Mouse (Mus musculus): ENCODE measurements at regions not wholly inside any gene's neighbourhood (a gene's known extent, or its start where the extent isn't known, plus 50 kb on each side); places are given as distances from the start of the nearest gene placed in this dataset.
"Not testable (repeated sequence)": the region's sequence is repeated elsewhere in the genome, so short reads cannot be mapped to it uniquely, and the experiment has no call there.

- 59% methylated on average over 5 of the region's 5 CpGs for WGBS
- ATAC-seq; H3K4me3 ChIP-seq (replicated peaks): not testable (repeated sequence)
Measured at GRCm38 (mm10) chr12:117327086-117327485, 189.2 kb upstream of the Rapgef5 start.

GRCm38 (mm10) chr12:117330418-117330817, 185.9 kb upstream of the Rapgef5 start:
- Histone ChIP-seq H3K4me1 (replicated peaks) (no peaks in the 10 kb centered on the region), H3K9ac (no peak overlapping the region), H3K27me3 (replicated peaks) (no peaks in the 10 kb centered on the region), H3K9me3 (no peaks in the 10 kb centered on the region), H3K27ac (no peak overlapping the region), H3K4me2 (replicated peaks) (no peak overlapping the region), H3K4me3 (replicated peaks) (no peak overlapping the region), H3K36me3 (no peaks in the 10 kb centered on the region)
- no peak for ATAC-seq

More at GRCm38 (mm10) chr12:117327086-117327485, 189.2 kb upstream of the Rapgef5 start:
- H3K4me2 ChIP-seq (replicated peaks); H3K36me3 ChIP-seq; H3K9me3 ChIP-seq; H3K27ac ChIP-seq; H3K27me3 ChIP-seq (replicated peaks); H3K4me1 ChIP-seq (replicated peaks); H3K9ac ChIP-seq: not testable (repeated sequence)

GRCm38 (mm10) chr12:117336856-117337255, 179.4 kb upstream of the Rapgef5 start:
- Histone ChIP-seq H3K4me2 (replicated peaks) (no peak overlapping the region), H3K27me3 (replicated peaks) (no peaks in the 10 kb centered on the region), H3K4me1 (replicated peaks) (no peaks in the 10 kb centered on the region), H3K4me3 (replicated peaks) (no peak overlapping the region), H3K36me3 (no peaks in the 10 kb centered on the region), H3K9me3 (no peaks in the 10 kb centered on the region), H3K27ac (no peak overlapping the region), H3K9ac (no peak overlapping the region)
- ATAC-seq = no peak
- 49% methylated on average over 4 of the region's 4 CpGs for WGBS

- H3K9ac ChIP-seq = no peak overlapping the region
- WGBS = 44% methylated on average over 6 of the region's 6 CpGs
- no peak overlapping the region for H3K27ac ChIP-seq
- no peaks in the 10 kb centered on the region for H3K4me1 ChIP-seq (replicated peaks)
- no peaks in the 10 kb centered on the region for H3K36me3 ChIP-seq
- H3K4me3 ChIP-seq (replicated peaks) = no peak overlapping the region
- no peak for ATAC-seq
- no peaks in the 10 kb centered on the region for H3K9me3 ChIP-seq
- no peaks in the 10 kb centered on the region for H3K27me3 ChIP-seq (replicated peaks)
- H3K4me2 ChIP-seq (replicated peaks) = no peak overlapping the region
Measured at GRCm38 (mm10) chr12:117342321-117342720, 174.0 kb upstream of the Rapgef5 start.

- H3K27me3 ChIP-seq (replicated peaks) = no peaks in the 10 kb centered on the region
- 88% methylated on average over 3 of the region's 3 CpGs for WGBS
- H3K9me3 ChIP-seq = no peaks in the 10 kb centered on the region
- no peak for ATAC-seq
- H3K4me2 ChIP-seq (replicated peaks) = no peak overlapping the region
- H3K4me1 ChIP-seq (replicated peaks) = no peaks in the 10 kb centered on the region
- H3K27ac ChIP-seq = no peak overlapping the region
- no peak overlapping the region for H3K9ac ChIP-seq
- H3K36me3 ChIP-seq = no peaks in the 10 kb centered on the region
- H3K4me3 ChIP-seq (replicated peaks) = no peak overlapping the region
Measured at GRCm38 (mm10) chr12:117343121-117343520, 173.2 kb upstream of the Rapgef5 start.

GRCm38 (mm10) chr12:117343605-117344004, 172.7 kb upstream of the Rapgef5 start:
- H3K9ac ChIP-seq; H3K36me3 ChIP-seq; H3K27ac ChIP-seq; H3K4me2 ChIP-seq (replicated peaks); H3K9me3 ChIP-seq; ATAC-seq; H3K27me3 ChIP-seq (replicated peaks); H3K4me3 ChIP-seq (replicated peaks); H3K4me1 ChIP-seq (replicated peaks): not testable (repeated sequence)
- WGBS = 85% methylated on average over 5 of the region's 5 CpGs

- Histone ChIP-seq H3K4me1 (replicated peaks) (no peaks in the 10 kb centered on the region), H3K27me3 (replicated peaks) (no peaks in the 10 kb centered on the region), H3K27ac (no peak overlapping the region), H3K4me3 (replicated peaks) (no peak overlapping the region), H3K36me3 (no peaks in the 10 kb centered on the region), H3K4me2 (replicated peaks) (no peak overlapping the region), H3K9me3 (no peaks in the 10 kb centered on the region), H3K9ac (no peak overlapping the region)
- WGBS = 60% methylated on average over 11 of the region's 11 CpGs
- ATAC-seq = no peak
Measured at GRCm38 (mm10) chr12:117344266-117345087, 171.8 kb upstream of the Rapgef5 start.

- WGBS = 28% methylated on average over 20 of the region's 20 CpGs
- Histone ChIP-seq H3K4me1 (replicated peaks) (no peaks in the 10 kb centered on the region), H3K27me3 (replicated peaks) (no peaks in the 10 kb centered on the region), H3K9me3 (no peaks in the 10 kb centered on the region), H3K9ac (no peak overlapping the region), H3K4me2 (replicated peaks) (no peak overlapping the region; the same call in 1 of the 2 replicates), H3K4me3 (replicated peaks) (no peak overlapping the region), H3K27ac (no peak overlapping the region), H3K36me3 (no peaks in the 10 kb centered on the region)
- ATAC-seq = 0 out of 2 replicates have a peak, but pooled peaks have one; percentile 49
Measured at GRCm38 (mm10) chr12:117345088-117345977, 170.9 kb upstream of the Rapgef5 start.

- Histone ChIP-seq H3K4me2 (replicated peaks) (no peak overlapping the region), H3K27me3 (replicated peaks) (no peaks in the 10 kb centered on the region), H3K9ac (no peak overlapping the region), H3K4me1 (replicated peaks) (no peaks in the 10 kb centered on the region), H3K36me3 (no peaks in the 10 kb centered on the region), H3K27ac (no peak overlapping the region), H3K4me3 (replicated peaks) (no peak overlapping the region), H3K9me3 (no peaks in the 10 kb centered on the region)
- 91% methylated on average over 2 of the region's 2 CpGs for WGBS
- no peak for ATAC-seq
Measured at GRCm38 (mm10) chr12:117346091-117346490, 170.2 kb upstream of the Rapgef5 start.

- Histone ChIP-seq H3K27me3 (replicated peaks) (no peaks in the 10 kb centered on the region), H3K4me3 (replicated peaks) (no peak overlapping the region), H3K9ac (no peak overlapping the region), H3K4me1 (replicated peaks) (no peaks in the 10 kb centered on the region), H3K36me3 (no peaks in the 10 kb centered on the region), H3K9me3 (no peaks in the 10 kb centered on the region), H3K4me2 (replicated peaks) (no peak overlapping the region), H3K27ac (no peak overlapping the region)
- ATAC-seq = no peak
- WGBS = 53% methylated on average over 3 of the region's 3 CpGs
Measured at GRCm38 (mm10) chr12:117347135-117347534, 169.1 kb upstream of the Rapgef5 start.

- no peak overlapping the region for H3K27ac ChIP-seq
- no peaks in the 10 kb centered on the region for H3K36me3 ChIP-seq
- no peak overlapping the region for H3K4me3 ChIP-seq (replicated peaks)
- H3K4me1 ChIP-seq (replicated peaks) = no peaks in the 10 kb centered on the region
- 89% methylated on average over 3 of the region's 3 CpGs for WGBS
- H3K4me2 ChIP-seq (replicated peaks) = no peak overlapping the region
- no peaks in the 10 kb centered on the region for H3K27me3 ChIP-seq (replicated peaks)
- H3K9ac ChIP-seq = no peak overlapping the region
- no peaks in the 10 kb centered on the region for H3K9me3 ChIP-seq
- no peak for ATAC-seq
Measured at GRCm38 (mm10) chr12:117348516-117348915, 167.8 kb upstream of the Rapgef5 start.

- 25% methylated on average over 5 of the region's 5 CpGs for WGBS
- H3K4me3 ChIP-seq (replicated peaks) = no peak overlapping the region
- H3K27ac ChIP-seq = no peak overlapping the region
- H3K36me3 ChIP-seq = no peaks in the 10 kb centered on the region
- no peak overlapping the region for H3K4me2 ChIP-seq (replicated peaks)
- no peak for ATAC-seq
- H3K9me3 ChIP-seq = no peaks in the 10 kb centered on the region
- H3K9ac ChIP-seq = no peak overlapping the region
- H3K4me1 ChIP-seq (replicated peaks) = no peaks in the 10 kb centered on the region
- H3K27me3 ChIP-seq (replicated peaks) = no peaks in the 10 kb centered on the region
Measured at GRCm38 (mm10) chr12:117351900-117352299, 164.4 kb upstream of the Rapgef5 start.
